Mouse (Mus musculus) layer of hippocampus, postnatal 36 days (tissue): ENCODE measurements around the gene Dpysl5. TPM values are rescaled to one million over a fixed set of nuclear protein-coding genes. Genes with fewer than 3 reads are reported as not detected.
"Not testable (repeated sequence)": the region's sequence is repeated elsewhere in the genome, so short reads cannot be mapped to it uniquely, and the experiment has no call there.

ENCODE experiments used
- DNase-seq, 2 experiments: peaks; one replicate each; pipeline ENCODE4 v3.0.0; 2022
- total RNA-seq, 2 experiments: library from RNA; stranded (reverse); gene quantifications; 2 replicates each; pipeline ENCODE4 v1.2.3; 2021

Dpysl5 gene
- total RNA-seq: 10 to 100 TPM; 35.6 to 40.2 TPM

DNA sequence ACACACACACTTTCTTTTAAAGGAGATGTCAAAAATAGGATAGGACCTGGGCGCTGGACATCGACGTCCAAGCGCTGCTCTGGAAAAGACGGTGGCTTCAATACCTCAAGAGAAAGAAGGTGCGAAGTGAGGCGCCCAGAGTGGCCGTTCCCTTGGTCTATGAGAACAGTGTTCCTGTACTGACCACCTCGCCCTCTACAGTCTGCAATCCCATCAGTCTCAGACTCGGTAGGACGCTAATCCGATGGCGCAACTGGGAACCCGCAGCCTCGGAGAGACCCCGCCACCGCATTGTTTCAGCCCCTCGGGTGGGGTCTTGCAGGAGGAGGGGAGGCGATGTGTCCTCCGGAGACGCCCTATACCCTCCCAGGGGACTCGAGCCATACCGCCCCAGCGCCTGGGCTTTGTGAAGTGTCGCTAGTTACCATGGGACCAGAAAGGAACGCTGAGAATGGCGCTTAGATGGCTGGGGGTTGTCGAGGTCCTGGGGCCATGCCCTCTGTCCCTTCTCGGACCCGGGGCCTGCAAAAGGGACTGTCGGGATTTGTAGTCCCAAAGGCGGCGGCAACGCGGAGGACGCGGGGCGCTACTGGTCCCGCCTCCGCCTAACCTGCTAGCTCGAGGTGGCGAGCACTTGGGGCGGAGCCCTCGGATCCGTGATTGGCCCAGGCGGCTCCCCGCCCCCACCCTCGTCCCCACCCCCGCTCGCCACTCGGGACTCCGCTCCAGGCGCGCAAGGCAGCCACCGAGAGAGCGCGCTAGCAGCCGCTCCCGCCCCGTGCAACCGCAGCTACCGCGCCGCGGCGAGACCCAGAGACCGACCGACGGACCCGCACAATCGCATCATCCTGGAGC is at the start of gene Dpysl5:
Gene Dpysl5 (plus strand): TSS at position 418 of the 855 bp plus-strand sequence.
- DNase-seq: peak; percentile 79 to 81

DNA sequence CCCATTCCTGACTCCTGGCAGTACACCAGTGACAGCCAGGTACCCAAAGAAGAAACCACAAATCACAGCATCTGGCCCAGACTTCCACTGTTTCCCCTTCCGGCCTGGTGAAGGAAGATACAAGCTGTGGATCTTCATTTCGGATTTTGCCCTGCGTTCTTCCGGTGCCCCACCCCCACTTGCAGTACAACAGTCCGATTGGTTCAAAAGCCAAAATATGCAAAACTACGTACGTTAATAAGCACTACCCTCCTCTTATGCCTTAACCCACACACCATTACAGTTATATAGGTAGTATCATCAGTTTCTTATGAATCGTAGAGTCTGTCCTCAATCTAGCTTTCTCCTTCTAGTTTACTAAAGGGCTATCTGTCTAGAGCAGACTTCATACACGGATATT is 46.0 kb upstream of the Dpysl5 start:
- no peak for DNase-seq

GRCm38 (mm10) chr5:30665968-30666367 is 45.4 kb upstream of the Dpysl5 start:
- DNase-seq: peak in 1 of 2 experiments; percentile 58

- DNase-seq: peak; percentile 83 to 84
Measured at GRCm38 (mm10) chr5:30666391-30667195, 44.8 kb upstream of the Dpysl5 start, which contains the start of gene Cenpa. Gene Cenpa, plus strand, starts transcription at chr5:30666777.

DNA sequence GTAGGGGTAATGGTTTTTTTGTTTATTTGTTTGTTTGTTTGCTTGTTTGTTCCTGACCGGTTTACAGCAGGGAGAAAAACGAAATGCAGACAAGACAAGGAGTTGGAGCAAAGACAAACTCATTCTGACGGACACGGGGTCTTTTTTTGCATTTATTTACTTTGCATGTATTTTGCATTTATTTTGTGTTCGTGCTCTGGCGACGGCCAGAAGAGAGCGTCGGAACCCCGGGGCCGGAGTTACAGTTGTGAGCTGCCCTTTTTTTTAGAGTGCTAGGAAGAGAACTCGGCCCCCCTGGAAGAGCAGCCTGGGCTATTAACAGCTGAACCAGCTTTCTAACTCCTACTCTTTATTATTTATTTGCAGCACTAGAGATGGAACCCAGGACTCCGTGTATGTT is 44.1 kb upstream of the Dpysl5 start:
- DNase-seq: no peak

- DNase-seq: no peak
Measured at GRCm38 (mm10) chr5:30667686-30668085, 43.7 kb upstream of the Dpysl5 start.

- DNase-seq: no peak
Measured at GRCm38 (mm10) chr5:30668637-30669495, 42.5 kb upstream of the Dpysl5 start.

GRCm38 (mm10) chr5:30669496-30669830 is 41.9 kb upstream of the Dpysl5 start:
- no peak for DNase-seq

DNA sequence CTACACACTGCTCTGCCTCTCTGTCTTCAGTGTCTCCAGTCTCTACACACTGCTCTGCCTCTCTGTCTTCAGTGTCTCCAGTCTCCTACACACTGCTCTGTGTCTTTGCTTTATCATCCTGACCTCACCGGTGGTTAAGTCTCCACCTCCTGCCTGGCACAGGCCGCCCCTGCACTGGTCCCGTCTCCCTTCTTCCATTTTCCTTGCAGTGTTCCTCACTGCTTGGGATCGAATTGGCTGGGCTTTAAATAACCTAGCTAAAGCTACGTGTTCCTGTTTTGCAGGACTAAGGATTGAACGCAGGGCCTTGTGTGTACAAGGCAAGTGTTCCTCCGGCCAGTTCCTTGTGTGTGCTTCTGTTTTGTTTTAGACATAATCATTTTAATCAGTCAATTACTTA is 41.3 kb upstream of the Dpysl5 start:
- DNase-seq: no peak

GRCm38 (mm10) chr5:30674001-30674400 is 37.4 kb upstream of the Dpysl5 start:
- DNase-seq: no peak

GRCm38 (mm10) chr5:30676800-30677199 is 34.6 kb upstream of the Dpysl5 start:
- DNase-seq: no peak

- DNase-seq: not testable (repeated sequence)
Measured at GRCm38 (mm10) chr5:30678069-30678468, 33.3 kb upstream of the Dpysl5 start.

DNA sequence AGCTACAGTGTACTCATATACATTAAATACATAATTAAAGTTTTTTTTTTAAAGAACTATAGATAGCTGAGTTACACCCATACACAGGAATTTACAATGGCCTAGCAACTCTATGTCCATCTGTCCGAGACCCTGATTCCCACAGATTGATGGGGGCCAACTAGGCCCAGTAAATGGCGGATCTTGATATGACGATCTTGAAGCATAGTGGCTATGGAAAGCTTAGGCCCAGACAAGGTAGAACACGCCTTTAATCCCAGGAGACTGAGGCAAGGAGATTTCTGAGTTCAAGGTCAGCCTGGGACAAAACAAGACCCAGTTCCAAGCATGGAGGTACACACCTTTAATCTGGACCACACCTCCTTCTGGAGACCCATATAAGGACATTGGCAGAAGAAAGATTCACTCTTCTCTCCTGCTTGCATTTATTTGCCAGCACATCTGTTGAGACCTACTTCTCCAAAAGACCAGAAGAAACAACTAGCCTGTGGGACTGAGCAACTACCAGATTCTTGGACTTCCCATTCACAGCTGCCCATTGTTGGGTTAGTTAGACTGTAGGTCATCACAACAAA is 32.6 kb upstream of the Dpysl5 start:
- DNase-seq: no peak

DNA sequence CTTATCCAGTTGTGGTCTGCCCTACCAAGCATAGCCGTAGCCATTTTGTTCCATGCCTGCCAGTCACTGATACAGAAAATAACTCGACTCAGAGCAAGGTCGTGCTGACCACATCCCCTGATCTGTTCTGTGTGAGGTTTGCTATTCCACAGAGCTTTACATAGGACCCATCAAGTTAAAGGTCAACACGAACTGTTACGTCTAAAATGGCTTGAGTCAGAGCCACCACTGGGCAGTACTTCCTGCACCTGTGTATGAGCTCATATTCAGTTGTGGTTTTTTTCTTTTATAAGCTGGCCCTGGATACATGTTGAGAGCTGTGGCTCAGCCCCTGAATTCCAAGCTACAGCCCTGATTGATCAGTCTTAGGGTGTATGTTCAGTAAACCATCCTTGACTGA is 31.8 kb upstream of the Dpysl5 start:
- DNase-seq: no peak

- no peak for DNase-seq
Measured at GRCm38 (mm10) chr5:30681970-30682369, 29.4 kb upstream of the Dpysl5 start.

DNA sequence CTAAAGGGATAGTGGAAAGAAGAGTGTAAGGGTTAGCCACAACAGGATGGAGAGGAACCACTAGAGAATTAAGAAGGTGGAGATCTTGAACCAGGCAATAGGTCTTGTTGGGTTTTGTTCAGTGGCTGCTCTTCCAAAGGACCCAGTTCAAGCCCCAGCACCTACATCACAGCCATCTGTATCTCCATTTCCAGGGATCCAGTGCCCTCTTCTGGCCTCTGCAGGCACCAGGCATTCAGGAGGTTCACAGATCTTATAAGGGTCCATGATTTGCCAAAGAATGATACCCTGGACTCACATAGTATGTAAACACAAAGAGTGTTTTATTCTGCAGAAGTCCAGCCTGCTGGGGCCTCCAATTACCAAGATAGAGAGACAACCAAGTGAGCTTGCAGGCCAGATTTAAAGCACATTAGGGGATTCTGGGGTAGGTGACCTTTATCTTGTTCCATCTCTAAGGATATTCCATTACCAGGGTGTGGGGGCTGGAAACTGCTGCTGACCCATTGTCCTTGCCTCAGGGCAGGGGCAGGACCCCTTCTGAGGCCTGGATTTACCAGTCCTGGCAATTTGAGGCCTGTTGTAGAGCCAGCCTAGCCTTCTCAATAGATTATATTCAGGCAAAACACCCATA is 28.3 kb upstream of the Dpysl5 start:
- DNase-seq: no peak

GRCm38 (mm10) chr5:30683993-30684392 is 27.4 kb upstream of the Dpysl5 start:
- no peak for DNase-seq

DNA sequence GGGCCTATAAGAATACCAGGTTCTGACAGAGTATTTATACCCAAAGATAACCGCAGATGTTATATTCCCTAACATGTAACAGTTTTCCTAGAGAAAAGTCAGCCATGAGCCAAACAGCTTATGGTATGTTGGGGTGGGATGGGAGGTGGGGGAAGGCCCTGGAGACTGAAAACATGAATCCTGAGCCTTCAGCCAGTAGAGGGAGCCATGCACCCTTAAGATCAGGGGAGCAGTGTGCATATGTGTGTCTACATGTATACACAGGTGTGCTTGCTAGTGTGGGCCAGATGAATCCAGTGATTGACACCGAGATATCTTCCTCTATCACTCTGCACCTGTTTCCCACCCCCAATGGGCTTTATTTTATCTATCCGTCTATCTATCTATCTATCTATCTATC is 24.6 kb upstream of the Dpysl5 start:
- peak in 1 of 2 experiments; percentile 31 for DNase-seq

DNA sequence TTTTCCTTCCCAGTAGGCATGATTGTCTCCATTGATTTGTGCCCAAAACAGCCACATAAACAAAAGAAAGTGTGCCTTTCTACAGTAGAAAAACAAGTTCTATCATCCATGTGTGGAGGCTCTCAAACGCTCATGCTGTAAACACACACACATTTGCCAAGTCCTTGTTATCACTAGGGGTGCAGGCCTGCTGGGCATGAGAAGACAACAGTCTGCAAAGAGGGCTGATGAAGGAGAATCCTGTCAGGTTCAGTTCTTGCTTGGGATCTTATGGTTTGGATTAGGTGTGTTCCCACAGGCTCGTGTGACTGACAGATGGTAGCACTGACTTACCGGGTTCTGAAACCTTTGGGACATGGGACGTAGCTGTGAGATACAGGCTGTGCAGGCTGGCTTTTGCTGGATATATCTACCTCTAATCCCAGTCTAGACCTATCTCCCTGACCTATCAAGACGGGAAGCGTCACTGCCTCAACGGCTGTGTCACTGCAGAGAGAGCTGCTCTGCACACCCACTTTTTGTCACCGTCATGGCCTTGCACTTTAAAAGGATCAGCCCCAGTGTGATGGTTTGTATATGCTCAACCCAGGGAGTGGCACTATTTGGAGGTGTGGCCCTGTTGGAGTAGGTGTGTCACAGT is 10.9 kb upstream of the Dpysl5 start:
- DNase-seq: no peak

- DNase-seq: not testable (repeated sequence)
Measured at GRCm38 (mm10) chr5:30701373-30701772, 10.0 kb upstream of the Dpysl5 start.

- DNase-seq: no peak
Measured at GRCm38 (mm10) chr5:30701866-30702265, 9.5 kb upstream of the Dpysl5 start.
